Mouse (Mus musculus) bone marrow, adult 2 months (tissue): ENCODE data around the gene Ipo13.

Experiments
- CTCF ChIP-seq: fragments of 200-500 bp; IDR thresholded peaks from 2 replicates; pipeline ENCODE4 v1.5.1; 2011; ENCODE audit warnings: low read length, control low read depth; ENCODE audit not compliant: control insufficient read depth, insufficient read depth
- POLR2A ChIP-seq: fragments of 200-500 bp; IDR thresholded peaks from 2 replicates; pipeline ENCODE4 v1.6.1; 2011; ENCODE audit warnings: low read depth, mild to moderate bottlenecking, control low read depth, low read length, borderline replicate concordance; ENCODE audit not compliant: control insufficient read depth

DNA sequence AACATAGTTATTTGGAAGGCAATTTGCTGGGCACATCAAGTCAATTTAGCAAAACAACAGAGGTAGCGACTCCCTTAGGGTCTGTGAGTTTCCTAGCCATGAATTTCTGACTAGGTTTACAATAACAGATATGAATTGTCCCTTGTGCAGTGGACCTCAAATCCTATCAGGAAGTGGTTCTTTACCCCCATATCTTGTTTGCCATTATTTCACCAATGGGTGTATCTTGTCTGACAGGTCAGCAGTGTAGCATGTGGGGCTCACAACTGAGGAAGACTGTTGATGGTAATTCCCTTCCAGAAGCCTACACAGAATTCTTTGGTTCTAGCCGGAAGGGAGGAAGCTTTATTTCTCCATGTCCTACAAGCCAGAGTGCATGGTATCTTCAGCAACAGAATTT lies 6.6 kb upstream of the Ipo13 start:
- no peak for TF ChIP-seq CTCF
- no peak for TF ChIP-seq POLR2A
